Mouse (Mus musculus) cerebellum, adult 18-20 months (tissue): ENCODE results near the gene Zfp101.

ENCODE experiments used
- DNase-seq, 2 experiments: peaks; one replicate each; pipeline ENCODE4 v3.0.0; 2021

Gene Zfp101

GRCm38 (mm10) chr17:33394182-33395034, at the start of gene Zfp101:
Zfp101 (minus strand) TSS chr17:33394641.
- peak; percentile 86 to 90 for DNase-seq

- DNase-seq: no peak
Measured at GRCm38 (mm10) chr17:33441159-33441558, 46.7 kb upstream of the Zfp101 start.

GRCm38 (mm10) chr17:33439922-33440321, 45.5 kb upstream of the Zfp101 start:
- DNase-seq: no peak

GRCm38 (mm10) chr17:33439148-33439547, 44.7 kb upstream of the Zfp101 start:
- DNase-seq: peak; percentile 88 to 89

GRCm38 (mm10) chr17:33432019-33432946, 37.8 kb upstream of the Zfp101 start, which contains the start of gene Actl9:
Actl9 (plus strand) TSS chr17:33432896.
- no peak for DNase-seq

GRCm38 (mm10) chr17:33392271-33392670, 2.2 kb downstream of the Zfp101 start:
- DNase-seq: no peak

- DNase-seq: no peak
Measured at GRCm38 (mm10) chr17:33385705-33386104, 8.7 kb downstream of the Zfp101 start.

- DNase-seq: no peak
Measured at GRCm38 (mm10) chr17:33372795-33373194, 21.6 kb downstream of the Zfp101 start.

- peak; percentile 85 to 86 for DNase-seq
Measured at GRCm38 (mm10) chr17:33358411-33359384, 35.7 kb downstream of the Zfp101 start, which contains the start of gene Zfp81. Zfp81 (minus strand) TSS chr17:33358878.

- DNase-seq: no peak
Measured at GRCm38 (mm10) chr17:33352981-33353380, 41.5 kb downstream of the Zfp101 start.
